Mouse (Mus musculus) limb, embryonic 12.5 days (tissue): ENCODE results near the gene Foxr2. TPM values are rescaled to one million over a fixed set of nuclear protein-coding genes. Genes with fewer than 3 reads are reported as not detected.

Experiments
- ATAC-seq: fragments of 200-750 bp; cut with Nextera tagmentation; 2 replicates; pipeline ENCODE4 v1.8.0; 2017; ENCODE audit warnings: low read depth, moderate TSS enrichment; ENCODE audit not compliant: insufficient number of reproducible peaks, insufficient read depth, low FRiP score, low TSS enrichment
- H3K27ac ChIP-seq: fragments of 300-500 bp; sonication (generic); 2 replicates; pipeline ENCODE4 v1.5.1; 2016; ENCODE audit warnings: mild to moderate bottlenecking, moderate library complexity
- H3K27me3 ChIP-seq: fragments of 300-500 bp; sonication (generic); 2 replicates; pipeline ENCODE4 v1.6.1; 2016; ENCODE audit warnings: mild to moderate bottlenecking, moderate library complexity
- H3K36me3 ChIP-seq: fragments of 300-500 bp; sonication (generic); 2 replicates; pipeline ENCODE4 v1.6.1; 2016; ENCODE audit warnings: mild to moderate bottlenecking, moderate library complexity
- H3K4me1 ChIP-seq: fragments of 300-500 bp; sonication (generic); replicated peaks from 2 replicates; pipeline ENCODE4 v1.6.1; 2016
- H3K4me2 ChIP-seq: fragments of 300-500 bp; sonication (generic); 2 replicates; pipeline ENCODE4 v1.6.1; 2016; ENCODE audit warnings: mild to moderate bottlenecking, moderate library complexity
- H3K4me3 ChIP-seq: fragments of 300-500 bp; sonication (generic); replicated peaks from 2 replicates; pipeline ENCODE4 v1.5.1; 2016; ENCODE audit warnings: mild to moderate bottlenecking
- H3K9ac ChIP-seq: fragments of 300-500 bp; sonication (generic); replicated peaks from 2 replicates; pipeline ENCODE4 v1.6.1; 2016; ENCODE audit warnings: mild to moderate bottlenecking, moderate library complexity
- H3K9me3 ChIP-seq: fragments of 300-500 bp; sonication (generic); 2 replicates; pipeline ENCODE4 v1.6.1; 2016; ENCODE audit warnings: mild to moderate bottlenecking, moderate library complexity
- WGBS: fragments of 180-500 bp; shearing (Covaris S2); methylation state at CpG from one replicate; pipeline ENCODE4 v1.1.7; 2016; 5-methylcytosine and 5-hydroxymethylcytosine counted together
- polyA plus RNA-seq: library from polyadenylated mRNA; unstranded; fragments of >200 nt; fragmentation: Nextera tagmentation; extraction: Ambion mirVana; gene quantifications from 2 replicates; pipeline ENCODE4 v1.2.1, GENCODE M21; 2016

The Foxr2 gene
- 0.06 TPM in 1 of 2 replicates, not detected in the other for polyA plus RNA-seq

DNA sequence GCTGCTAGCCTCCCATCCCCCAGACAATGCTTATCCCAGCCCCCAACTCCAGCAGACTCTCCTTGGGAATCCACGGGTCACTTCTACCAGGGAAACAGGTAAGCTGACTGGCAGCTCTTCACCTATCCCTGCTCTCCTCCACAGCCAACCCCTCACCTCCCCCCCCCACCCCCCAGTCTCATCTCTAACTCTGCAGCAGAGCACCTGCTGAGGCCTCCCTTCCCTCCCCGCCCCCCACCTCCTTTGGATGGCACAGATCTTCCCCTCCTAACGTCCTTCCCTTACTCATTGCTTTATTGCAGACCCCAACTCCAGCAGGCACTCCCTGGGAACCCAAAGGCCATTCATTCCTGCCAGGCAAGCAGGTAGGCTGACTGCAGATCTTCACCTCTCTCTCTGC, at the start of gene Foxr2:
Gene Foxr2, plus strand, starts transcription at position 301 of the 400 bp plus-strand sequence.
- H3K27ac ChIP-seq: no peak within 1 kb of the TSS
- no peaks in the 10 kb centered on the region for H3K36me3 ChIP-seq
- H3K9me3 ChIP-seq: no peaks in the 10 kb centered on the region
- no peak for ATAC-seq
- WGBS: 17% methylated on average over 3 of the region's 3 CpGs
- no peaks in the 10 kb centered on the region for H3K4me1 ChIP-seq
- H3K4me2 ChIP-seq: no peak within 1 kb of the TSS
- H3K4me3 ChIP-seq: no peak within 1 kb of the TSS
- H3K9ac ChIP-seq: no peak within 1 kb of the TSS
- H3K27me3 ChIP-seq: peaks cover 18% of the 10 kb centered on the region

DNA sequence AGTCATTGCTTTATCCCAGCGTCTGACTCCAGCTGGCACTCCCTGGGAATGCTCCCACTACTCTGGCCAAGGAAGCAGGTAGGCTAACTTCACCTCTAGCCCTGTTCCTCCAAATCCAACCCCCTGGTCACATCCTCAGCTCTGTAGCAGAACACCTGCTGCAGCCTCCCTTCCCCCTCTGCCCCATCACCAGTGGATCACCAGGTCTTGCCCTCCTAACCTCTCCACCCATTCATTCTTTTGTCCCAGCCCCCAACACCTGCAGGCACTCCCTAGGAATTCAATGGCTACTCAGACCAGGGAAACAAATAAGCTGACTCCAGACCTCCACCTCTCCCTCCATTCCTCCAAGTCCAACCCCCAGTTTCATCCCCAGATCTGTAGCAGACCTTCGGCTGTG, 427 bp downstream of the Foxr2 start:
- peaks cover 18% of the 10 kb centered on the region for H3K27me3 ChIP-seq
- H3K4me2 ChIP-seq: no peak overlapping the region
- no peak overlapping the region for H3K9ac ChIP-seq
- no peak overlapping the region for H3K27ac ChIP-seq
- H3K36me3 ChIP-seq: no peaks in the 10 kb centered on the region
- H3K9me3 ChIP-seq: no peaks in the 10 kb centered on the region
- WGBS: 29% methylated on average over 2 of the region's 2 CpGs
- no peak for ATAC-seq
- no peak overlapping the region for H3K4me3 ChIP-seq
- H3K4me1 ChIP-seq: no peaks in the 10 kb centered on the region

DNA sequence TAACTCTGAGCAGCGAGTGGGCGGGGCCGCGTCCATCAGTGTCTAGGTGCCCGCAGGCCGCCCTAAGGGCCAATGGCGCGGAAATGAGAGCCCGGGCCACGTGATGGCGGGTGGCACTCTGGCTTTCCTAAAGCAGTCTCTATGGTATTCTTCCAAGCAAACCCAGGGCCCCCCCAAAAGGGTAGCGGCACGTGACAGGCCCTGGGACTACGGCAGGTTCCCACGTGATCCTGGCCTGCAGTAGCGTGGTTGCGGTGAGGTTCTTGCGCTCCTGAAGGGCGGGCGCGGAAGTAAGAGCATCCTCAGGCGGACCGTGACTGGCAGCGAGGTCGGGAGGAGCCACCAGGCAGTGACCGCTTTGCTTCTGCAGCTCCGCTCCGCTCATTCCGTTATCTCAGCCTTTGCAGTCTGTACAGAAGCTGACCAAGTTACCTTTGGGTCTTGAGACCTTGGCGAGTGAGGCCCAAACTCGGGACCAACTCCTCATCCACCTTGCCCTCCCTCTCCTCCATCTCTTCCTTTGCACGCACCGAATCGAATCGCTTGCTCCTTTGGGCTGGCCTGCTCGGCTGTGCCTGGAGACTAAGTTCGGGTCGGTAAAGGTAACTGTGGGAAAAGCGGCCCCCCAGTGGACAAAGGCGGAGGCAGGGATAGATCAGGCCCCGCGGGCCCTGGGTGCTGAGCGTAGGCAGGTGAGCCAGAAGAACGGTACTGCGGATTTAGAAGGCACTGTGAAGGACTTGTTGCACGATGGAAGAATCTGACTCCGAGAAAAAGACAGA, 21.3 kb downstream of the Foxr2 start, which contains the start of gene Rragb:
Gene Rragb, plus strand, starts transcription at position 248 of the 782 bp plus-strand sequence.
- Histone ChIP-seq H3K9ac (peak within 1 kb of the TSS; percentile 59), H3K4me2 (peak within 1 kb of the TSS; percentile 55), H3K27me3 (peaks cover 18% of the 10 kb centered on the region), H3K9me3 (no peaks in the 10 kb centered on the region), H3K27ac (0 out of 2 replicates have a peak within 1 kb of the TSS, but pooled peaks have one; percentile 23), H3K4me1 (no peaks in the 10 kb centered on the region), H3K4me3 (peak within 1 kb of the TSS; percentile 45), H3K36me3 (no peaks in the 10 kb centered on the region)
- peak; percentile 98 for ATAC-seq
- WGBS: 17% methylated on average over 46 of the region's 47 CpGs

DNA sequence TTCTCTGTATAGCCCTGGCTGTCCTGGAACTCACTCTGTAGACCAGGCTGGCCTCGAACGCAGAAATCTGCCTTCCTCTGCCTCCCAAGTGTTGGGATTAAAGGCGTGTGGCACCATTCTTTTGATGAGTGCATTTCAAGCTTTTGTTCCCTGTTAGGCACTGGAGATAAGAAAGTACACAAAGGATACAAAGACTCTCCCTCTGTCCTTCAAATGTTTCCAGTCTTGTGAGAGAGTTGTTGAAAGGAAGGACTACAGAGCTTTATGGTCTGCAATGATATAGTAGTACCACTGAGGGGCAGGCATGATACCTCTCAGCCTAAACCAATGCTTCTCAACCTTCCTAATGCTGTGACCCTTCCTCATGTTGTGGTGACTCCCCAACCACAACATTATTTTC, 24.1 kb downstream of the Foxr2 start:
- Histone ChIP-seq H3K9ac (no peak overlapping the region), H3K9me3 (no peaks in the 10 kb centered on the region), H3K4me1 (no peaks in the 10 kb centered on the region), H3K27ac (no peak overlapping the region), H3K4me2 (no peak overlapping the region), H3K36me3 (no peaks in the 10 kb centered on the region), H3K27me3 (peaks cover 18% of the 10 kb centered on the region), H3K4me3 (no peak overlapping the region)
- no peak for ATAC-seq
- WGBS: 88% methylated on average over 3 of the region's 3 CpGs

DNA sequence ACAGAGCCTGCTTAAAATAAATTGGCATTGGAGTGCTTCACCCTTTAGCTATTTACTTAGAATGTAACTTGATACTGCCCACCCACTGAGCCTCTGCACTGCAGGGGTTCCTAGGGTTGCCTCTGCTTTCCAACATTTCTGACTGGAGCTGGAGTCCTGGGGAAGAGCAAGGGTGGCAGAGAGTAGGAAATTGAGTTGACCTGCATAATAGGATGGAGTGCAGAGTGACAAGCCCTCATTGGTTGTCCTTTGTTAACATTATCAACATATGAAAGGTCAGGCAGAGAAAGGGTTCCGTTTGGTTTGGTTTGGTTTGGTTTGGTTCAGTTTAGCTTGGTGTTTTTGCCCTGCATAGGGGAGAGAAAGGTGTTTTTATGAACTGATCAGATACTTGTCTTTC, 33.2 kb downstream of the Foxr2 start:
- no peaks in the 10 kb centered on the region for H3K27me3 ChIP-seq
- H3K9ac ChIP-seq: no peak overlapping the region
- no peak overlapping the region for H3K4me3 ChIP-seq
- no peak overlapping the region for H3K4me2 ChIP-seq
- no peaks in the 10 kb centered on the region for H3K4me1 ChIP-seq
- 43% methylated on average over 1 of the region's 1 CpGs for WGBS
- no peak overlapping the region for H3K27ac ChIP-seq
- H3K9me3 ChIP-seq: no peaks in the 10 kb centered on the region
- no peak for ATAC-seq
- no peaks in the 10 kb centered on the region; the same call in 1 of the 2 replicates for H3K36me3 ChIP-seq

DNA sequence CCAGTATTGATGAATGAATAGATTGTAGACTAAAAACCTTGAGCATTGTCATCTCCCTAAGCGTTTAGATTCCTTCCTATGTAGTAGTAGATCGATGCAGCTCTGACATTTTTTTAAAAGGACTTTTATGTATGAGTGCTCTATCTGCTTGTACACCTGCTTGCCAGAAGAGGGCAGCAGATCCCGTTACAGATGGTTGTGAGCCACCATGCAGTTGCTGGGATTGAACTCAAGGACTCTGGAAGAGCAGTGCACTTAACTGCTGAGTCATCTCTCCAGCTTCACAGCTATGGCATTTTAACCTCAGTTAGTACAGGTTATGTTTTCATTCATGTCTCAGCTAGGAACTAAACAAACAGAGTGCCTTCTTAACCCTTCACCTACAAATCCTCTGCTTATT, 36.7 kb downstream of the Foxr2 start:
- ATAC-seq: no peak
- Histone ChIP-seq H3K27me3 (no peaks in the 10 kb centered on the region), H3K9ac (no peak overlapping the region), H3K4me1 (no peaks in the 10 kb centered on the region), H3K36me3 (no peaks in the 10 kb centered on the region; the same call in 1 of the 2 replicates), H3K4me2 (no peak overlapping the region), H3K27ac (no peak overlapping the region), H3K9me3 (no peaks in the 10 kb centered on the region), H3K4me3 (no peak overlapping the region)
- WGBS: 50% methylated on average over 3 of the region's 3 CpGs

DNA sequence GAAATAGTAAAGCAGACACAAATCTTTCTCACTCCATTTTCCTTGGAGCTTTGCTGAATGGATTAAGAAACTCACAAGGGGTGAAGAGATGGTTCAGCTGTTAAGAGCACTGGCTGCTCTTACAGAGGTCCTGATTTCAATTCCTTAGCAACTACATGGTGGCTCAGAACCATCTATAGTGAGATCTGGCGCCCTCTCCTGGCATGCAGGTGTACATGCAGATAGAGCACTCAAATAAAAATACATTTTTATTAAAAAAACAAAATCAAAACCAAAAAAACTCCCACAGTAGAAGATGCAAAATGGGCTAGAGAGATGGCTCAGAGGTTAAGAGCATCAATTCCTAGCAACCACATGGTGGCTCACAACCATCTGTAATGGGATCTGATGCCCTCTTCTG, 56.2 kb downstream of the Foxr2 start:
- Histone ChIP-seq H3K4me3 (no peak overlapping the region), H3K4me2 (no peak overlapping the region), H3K27me3 (no peaks in the 10 kb centered on the region), H3K27ac (no peak overlapping the region), H3K36me3 (no peaks in the 10 kb centered on the region), H3K9me3 (no peaks in the 10 kb centered on the region), H3K4me1 (no peaks in the 10 kb centered on the region), H3K9ac (no peak overlapping the region)
- no peak for ATAC-seq
- WGBS: 33% methylated on average over 1 of the region's 1 CpGs

DNA sequence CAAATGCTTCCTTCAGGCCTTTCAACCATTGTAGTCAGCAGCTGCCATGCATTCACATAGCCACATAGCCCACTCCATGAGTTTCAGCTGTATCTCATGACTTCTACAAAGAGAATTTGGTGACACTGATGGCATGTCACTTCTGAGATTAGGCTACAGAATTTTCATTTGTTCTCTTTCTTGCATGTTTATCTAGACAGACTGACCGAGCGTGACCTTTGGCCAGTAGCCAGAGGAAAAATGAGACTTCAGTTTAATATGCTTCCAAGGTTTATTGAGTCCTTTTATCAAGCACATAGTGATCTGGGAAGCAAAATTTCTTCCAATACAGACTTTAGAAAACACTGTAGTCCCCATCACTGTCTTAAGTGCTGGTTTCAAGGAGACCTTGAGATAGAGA, 63.6 kb downstream of the Foxr2 start:
- no peak overlapping the region for H3K27ac ChIP-seq
- WGBS: 91% methylated on average over 2 of the region's 2 CpGs
- no peak overlapping the region for H3K4me3 ChIP-seq
- no peak overlapping the region for H3K4me2 ChIP-seq
- no peaks in the 10 kb centered on the region for H3K27me3 ChIP-seq
- no peaks in the 10 kb centered on the region for H3K36me3 ChIP-seq
- no peaks in the 10 kb centered on the region for H3K9me3 ChIP-seq
- H3K4me1 ChIP-seq: no peaks in the 10 kb centered on the region
- no peak overlapping the region for H3K9ac ChIP-seq
- no peak for ATAC-seq

Other genes starting within 250 kb of the Foxr2 start
- gene Usp51, start 112.3 kb upstream of the Foxr2 start, polyA plus RNA-seq: 2.1 and 2.4 TPM in 2 replicates
- 57.2 and 58.2 TPM in 2 replicates for gene Mageh1, start 81.2 kb upstream of the Foxr2 start, polyA plus RNA-seq
- 4.4 and 5.1 TPM in 2 replicates for gene Rragb, start 21.2 kb downstream of the Foxr2 start, polyA plus RNA-seq
- gene Klf8, start 118.7 kb downstream of the Foxr2 start, polyA plus RNA-seq: 1.4 and 3.2 TPM in 2 replicates